Mouse (Mus musculus): ENCODE data around the gene Srgap2. TPM values are rescaled to one million over a fixed set of nuclear protein-coding genes. Genes with fewer than 3 reads are reported as not detected.
"Not testable (repeated sequence)": the region's sequence is repeated elsewhere in the genome, so short reads cannot be mapped to it uniquely, and the experiment has no call there.

Gene Srgap2
- polyA plus RNA-seq, 1 experiment from 2014 or later = 31.7 TPM

DNA sequence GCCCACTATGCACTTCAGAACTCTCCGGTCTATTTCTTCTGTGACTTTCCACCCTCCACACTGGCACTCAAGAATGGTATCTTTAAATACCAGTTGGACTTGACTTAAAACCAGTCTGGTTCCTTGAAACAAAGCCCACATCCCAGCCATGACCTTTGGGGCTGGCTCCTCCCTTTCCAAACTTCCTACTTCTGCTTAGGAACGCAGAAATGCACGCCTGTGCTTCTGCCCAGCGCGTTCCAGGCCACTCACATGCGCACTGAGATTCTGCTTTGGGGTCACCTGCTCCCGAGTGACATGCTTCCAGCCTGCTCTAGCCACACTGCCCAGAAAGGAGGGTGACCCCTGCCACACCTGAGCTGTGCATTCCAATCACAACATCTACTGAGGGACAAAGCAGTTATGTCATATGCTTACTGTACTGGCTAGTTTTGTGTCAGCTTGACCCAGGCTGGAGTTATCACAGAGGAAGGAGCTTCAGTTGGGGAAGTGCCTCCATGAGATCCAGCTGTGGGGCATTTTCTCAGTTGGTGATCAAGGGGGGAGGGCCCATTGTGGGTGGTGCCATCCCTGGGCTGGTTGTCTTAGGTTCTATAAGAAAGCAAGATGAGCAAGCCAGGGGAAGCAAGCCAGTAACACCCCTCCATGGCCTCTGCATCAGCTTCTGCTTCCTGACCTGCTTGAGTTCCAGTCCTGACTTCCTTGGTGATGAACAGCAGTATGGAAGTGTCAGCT is 274.5 kb downstream of the Srgap2 start:
- H3K4me2 ChIP-seq (ENCODE audit: low read length); ATAC-seq; H3K36me3 ChIP-seq (ENCODE audit: control insufficient read depth, insufficient read depth, low read length); H3K4me1 ChIP-seq (ENCODE audit: control insufficient read depth, insufficient read depth, low read length); H3K27ac ChIP-seq (ENCODE audit: low read length); H3K9ac ChIP-seq (ENCODE audit: low read depth, low read length); H3K9me3 ChIP-seq (replicated peaks; ENCODE audit: control insufficient read depth, low read length, poor library complexity, severe bottlenecking); H3K27me3 ChIP-seq (ENCODE audit: control insufficient read depth, insufficient read depth, low read depth, low read length); H3K4me3 ChIP-seq (ENCODE audit: low read depth, low read length): not testable (repeated sequence)
- WGBS = 91% methylated on average over 7 of the region's 7 CpGs

DNA sequence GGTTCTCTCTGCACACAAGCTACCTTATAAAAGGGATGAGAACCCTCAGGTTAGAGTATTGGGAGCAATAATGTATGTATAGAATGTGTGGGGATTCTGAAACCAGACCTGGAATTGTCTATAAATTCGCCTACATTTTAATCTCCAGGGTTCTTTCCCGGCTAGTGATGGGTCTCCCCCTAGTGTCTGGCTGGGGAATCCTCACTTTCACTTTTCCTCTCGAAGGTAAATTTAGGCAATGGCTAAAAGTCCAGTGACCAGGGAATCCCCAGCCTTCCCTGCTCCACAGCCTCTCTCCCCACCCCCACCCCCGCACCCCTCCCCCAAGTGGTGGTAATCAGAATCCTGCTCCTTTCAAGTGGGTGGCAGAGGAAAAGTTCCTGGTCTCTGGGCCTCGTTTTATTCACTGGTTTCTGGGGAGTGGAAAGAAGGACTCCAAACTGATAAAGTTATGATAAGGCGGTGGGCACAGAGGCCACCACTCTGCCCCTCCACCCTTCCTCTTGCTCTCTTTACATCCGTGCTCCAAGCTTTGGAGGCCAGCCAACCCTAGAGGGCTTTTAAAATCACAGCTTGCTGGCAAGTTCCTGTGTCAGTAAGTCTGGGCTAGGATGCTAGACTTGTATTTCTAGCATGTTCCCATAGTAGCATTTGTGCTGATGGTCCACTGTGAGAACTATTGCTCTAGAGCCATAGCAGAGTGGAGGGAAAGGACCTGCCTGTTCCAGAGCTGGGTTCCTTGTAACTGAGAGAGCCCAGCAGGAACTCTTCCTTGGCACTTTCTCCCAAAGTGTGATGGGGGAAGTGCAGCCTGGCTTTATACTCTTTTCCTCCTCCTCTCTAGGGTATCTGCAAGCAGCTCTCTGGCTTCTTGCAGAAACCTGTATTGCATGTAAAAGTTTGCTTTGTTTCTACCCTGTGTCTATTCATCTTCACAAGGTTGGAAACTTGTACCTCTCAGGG is 280.4 kb downstream of the Srgap2 start:
- Histone ChIP-seq H3K27me3 (ENCODE audit: control insufficient read depth, insufficient read depth, low read depth, low read length) (peaks cover 12% of the 10 kb centered on the region; the same call in 1 of the 2 replicates), H3K9me3 (replicated peaks; ENCODE audit: control insufficient read depth, low read length, poor library complexity, severe bottlenecking) (no peaks in the 10 kb centered on the region), H3K4me1 (ENCODE audit: control insufficient read depth, insufficient read depth, low read length) (0 out of 2 replicates have a peak, but pooled peaks cover 2% of the 10 kb centered on the region), H3K4me3 (ENCODE audit: low read depth, low read length) (no peak overlapping the region), H3K9ac (ENCODE audit: low read depth, low read length) (no peak overlapping the region), H3K4me2 (ENCODE audit: low read length) (peak overlapping the region; percentile 92; the same call in 1 of the 2 replicates), H3K27ac (ENCODE audit: low read length) (no peak overlapping the region), H3K36me3 (ENCODE audit: control insufficient read depth, insufficient read depth, low read length) (no peaks in the 10 kb centered on the region)
- 13% methylated on average over 7 of the region's 7 CpGs for WGBS
- ATAC-seq = no peak

DNA sequence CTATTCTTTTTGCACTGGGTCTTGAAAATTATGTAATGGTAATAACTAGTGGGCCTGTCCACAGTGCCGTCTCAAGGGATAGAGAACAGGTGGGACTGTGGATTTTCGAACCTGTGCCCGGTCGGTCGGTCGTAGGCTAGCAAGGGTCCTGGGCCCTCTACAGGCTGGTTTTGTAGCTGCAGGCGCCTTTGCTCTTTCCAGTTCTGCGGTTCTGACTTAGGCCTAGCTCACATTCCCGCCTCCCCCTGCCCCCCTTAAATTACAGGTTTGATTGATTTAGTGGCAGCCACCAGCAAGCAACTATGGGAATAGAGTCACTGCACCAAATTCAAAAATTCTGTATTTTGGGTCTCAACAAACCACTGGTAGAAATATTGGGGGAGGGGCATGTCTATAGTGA is 281.2 kb downstream of the Srgap2 start:
- peak; percentile 51 for ATAC-seq
- WGBS = 8% methylated on average over 9 of the region's 9 CpGs
- no peaks in the 10 kb centered on the region for H3K36me3 ChIP-seq (ENCODE audit: control insufficient read depth, insufficient read depth, low read length)
- peak overlapping the region; percentile 58 for H3K4me3 ChIP-seq (ENCODE audit: low read depth, low read length)
- H3K27me3 ChIP-seq (ENCODE audit: control insufficient read depth, insufficient read depth, low read depth, low read length) = peaks cover 12% of the 10 kb centered on the region; the same call in 1 of the 2 replicates
- H3K9me3 ChIP-seq (replicated peaks; ENCODE audit: control insufficient read depth, low read length, poor library complexity, severe bottlenecking) = no peaks in the 10 kb centered on the region
- H3K4me2 ChIP-seq (ENCODE audit: low read length) = peak overlapping the region; percentile 92
- H3K9ac ChIP-seq (ENCODE audit: low read depth, low read length) = peak overlapping the region; percentile 79
- 0 out of 2 replicates have a peak, but pooled peaks cover 2% of the 10 kb centered on the region for H3K4me1 ChIP-seq (ENCODE audit: control insufficient read depth, insufficient read depth, low read length)
- H3K27ac ChIP-seq (ENCODE audit: low read length) = no peak overlapping the region

DNA sequence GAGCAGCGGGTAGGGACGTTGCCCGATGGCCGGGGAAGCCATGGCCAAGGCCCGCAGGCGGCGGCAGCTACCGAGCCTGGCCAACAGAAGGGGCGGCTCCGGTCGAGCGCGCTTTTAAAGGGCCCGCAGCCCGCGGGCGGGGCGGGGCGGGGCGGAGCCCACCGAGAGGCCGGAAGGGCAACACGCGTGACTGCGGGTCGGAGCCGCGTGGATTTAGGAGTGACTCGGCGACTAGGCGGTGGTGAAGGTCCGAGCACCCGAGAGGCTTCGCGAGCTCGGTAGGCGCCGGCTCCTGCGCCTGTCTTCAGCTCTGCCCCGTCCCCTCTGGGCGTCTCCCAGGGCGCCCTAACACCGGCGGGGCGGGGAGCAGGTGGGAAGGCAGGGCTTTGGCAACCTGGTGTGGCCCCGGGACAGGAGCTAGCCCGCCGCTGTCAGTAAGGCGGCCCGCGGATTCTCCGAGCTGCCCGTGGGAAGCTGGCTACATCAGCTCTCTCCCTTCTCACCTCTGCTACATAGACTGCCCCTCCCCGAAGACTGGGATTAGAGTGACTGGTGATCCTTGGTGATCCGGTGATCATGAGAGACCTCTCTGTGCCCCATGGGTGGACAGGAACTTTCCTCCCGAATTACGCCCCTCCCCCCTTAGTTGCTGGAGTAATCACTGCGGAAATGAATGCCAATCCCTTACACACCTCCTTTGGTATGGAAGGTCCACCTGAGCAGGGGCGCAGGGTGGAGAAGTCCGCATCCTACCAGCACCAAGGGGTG is 281.9 kb downstream of the Srgap2 start, which contains the start of gene Rassf5:
Rassf5 (minus strand) TSS at position 170 of the 768 bp plus-strand sequence.
- H3K27ac ChIP-seq (ENCODE audit: low read length) = peak within 1 kb of the TSS; percentile 6; the same call in 1 of the 2 replicates

DNA sequence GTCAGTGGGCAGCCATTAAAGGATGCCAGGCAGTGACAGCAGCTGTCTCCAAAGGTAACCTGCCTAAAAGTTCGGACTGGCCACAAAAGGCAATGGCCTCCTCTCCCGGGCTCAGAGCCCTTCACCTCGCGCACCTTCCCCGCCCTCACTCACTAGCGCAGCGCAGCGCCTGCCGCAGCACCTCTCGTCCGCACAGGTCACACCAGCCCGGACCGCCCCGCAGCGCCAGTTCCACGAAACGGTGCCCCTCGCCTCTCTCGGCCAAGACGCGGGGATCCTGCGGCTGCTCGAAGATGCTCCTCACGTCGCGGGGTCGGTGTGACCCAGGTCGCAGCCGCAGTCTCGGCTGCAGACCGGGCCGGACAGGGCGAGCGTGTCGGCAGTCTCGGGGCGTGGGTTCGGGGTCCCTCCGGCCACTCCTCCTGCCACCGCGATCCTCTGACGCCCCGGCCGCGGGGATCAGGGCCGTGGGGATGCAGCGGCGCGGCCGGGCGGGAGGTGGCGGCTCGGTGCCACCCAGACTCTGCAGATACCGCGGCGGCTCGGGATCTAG is 282.5 kb downstream of the Srgap2 start:
- peak; percentile 40 for ATAC-seq
- peak overlapping the region; percentile 58 for H3K4me3 ChIP-seq (ENCODE audit: low read depth, low read length)
- peak overlapping the region; percentile 6; the same call in 1 of the 2 replicates for H3K27ac ChIP-seq (ENCODE audit: low read length)
- WGBS = under 1% methylated on average over 57 of the region's 57 CpGs
- H3K4me2 ChIP-seq (ENCODE audit: low read length) = peak overlapping the region; percentile 92
- H3K27me3 ChIP-seq (ENCODE audit: control insufficient read depth, insufficient read depth, low read depth, low read length) = peaks cover 12% of the 10 kb centered on the region; the same call in 1 of the 2 replicates
- peak overlapping the region; percentile 79 for H3K9ac ChIP-seq (ENCODE audit: low read depth, low read length)
- no peaks in the 10 kb centered on the region for H3K36me3 ChIP-seq (ENCODE audit: control insufficient read depth, insufficient read depth, low read length)
- 0 out of 2 replicates have a peak, but pooled peaks cover 2% of the 10 kb centered on the region for H3K4me1 ChIP-seq (ENCODE audit: control insufficient read depth, insufficient read depth, low read length)
- no peaks in the 10 kb centered on the region for H3K9me3 ChIP-seq (replicated peaks; ENCODE audit: control insufficient read depth, low read length, poor library complexity, severe bottlenecking)

More for the DNA sequence above, 281.9 kb downstream of the Srgap2 start, which contains the start of gene Rassf5:
- Histone ChIP-seq H3K9me3 (replicated peaks; ENCODE audit: control insufficient read depth, low read length, poor library complexity, severe bottlenecking) (no peaks in the 10 kb centered on the region), H3K4me3 (ENCODE audit: low read depth, low read length) (peak within 1 kb of the TSS; percentile 58), H3K9ac (ENCODE audit: low read depth, low read length) (peak within 1 kb of the TSS; percentile 79), H3K4me2 (ENCODE audit: low read length) (peak within 1 kb of the TSS; percentile 92), H3K36me3 (ENCODE audit: control insufficient read depth, insufficient read depth, low read length) (no peaks in the 10 kb centered on the region), H3K4me1 (ENCODE audit: control insufficient read depth, insufficient read depth, low read length) (0 out of 2 replicates have a peak, but pooled peaks cover 2% of the 10 kb centered on the region), H3K27me3 (ENCODE audit: control insufficient read depth, insufficient read depth, low read depth, low read length) (peaks cover 12% of the 10 kb centered on the region; the same call in 1 of the 2 replicates)
- 1% methylated on average over 55 of the region's 60 CpGs for WGBS
- ATAC-seq = peak; percentile 66

DNA sequence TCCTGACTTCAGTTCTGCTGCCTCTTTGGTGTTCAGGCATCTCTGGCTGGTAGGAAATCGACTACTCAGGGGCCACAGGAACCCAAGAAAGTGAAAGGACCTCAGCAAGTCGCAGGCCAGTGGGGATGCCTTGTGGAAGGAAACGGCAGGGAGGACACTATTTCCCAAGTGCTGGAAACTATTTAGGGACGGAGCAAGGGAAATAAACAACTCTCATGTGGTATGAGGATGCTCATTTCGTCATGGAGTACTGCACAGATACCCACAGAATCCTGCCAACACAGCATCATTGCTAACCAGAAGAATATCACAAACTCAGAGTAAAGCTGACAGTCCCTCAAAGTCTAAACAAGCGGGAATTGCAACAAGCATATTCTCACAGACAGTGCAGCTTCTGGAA is 284.2 kb downstream of the Srgap2 start:
- H3K4me1 ChIP-seq (ENCODE audit: control insufficient read depth, insufficient read depth, low read length) = 0 out of 2 replicates have a peak, but pooled peaks cover 2% of the 10 kb centered on the region
- peaks cover 12% of the 10 kb centered on the region; the same call in 1 of the 2 replicates for H3K27me3 ChIP-seq (ENCODE audit: control insufficient read depth, insufficient read depth, low read depth, low read length)
- H3K9ac ChIP-seq (ENCODE audit: low read depth, low read length) = no peak overlapping the region
- H3K4me2 ChIP-seq (ENCODE audit: low read length) = no peak overlapping the region
- no peaks in the 10 kb centered on the region for H3K9me3 ChIP-seq (replicated peaks; ENCODE audit: control insufficient read depth, low read length, poor library complexity, severe bottlenecking)
- H3K36me3 ChIP-seq (ENCODE audit: control insufficient read depth, insufficient read depth, low read length) = no peaks in the 10 kb centered on the region
- no peak overlapping the region for H3K27ac ChIP-seq (ENCODE audit: low read length)
- ATAC-seq = no peak
- 70% methylated on average over 6 of the region's 6 CpGs for WGBS
- no peak overlapping the region for H3K4me3 ChIP-seq (ENCODE audit: low read depth, low read length)

DNA sequence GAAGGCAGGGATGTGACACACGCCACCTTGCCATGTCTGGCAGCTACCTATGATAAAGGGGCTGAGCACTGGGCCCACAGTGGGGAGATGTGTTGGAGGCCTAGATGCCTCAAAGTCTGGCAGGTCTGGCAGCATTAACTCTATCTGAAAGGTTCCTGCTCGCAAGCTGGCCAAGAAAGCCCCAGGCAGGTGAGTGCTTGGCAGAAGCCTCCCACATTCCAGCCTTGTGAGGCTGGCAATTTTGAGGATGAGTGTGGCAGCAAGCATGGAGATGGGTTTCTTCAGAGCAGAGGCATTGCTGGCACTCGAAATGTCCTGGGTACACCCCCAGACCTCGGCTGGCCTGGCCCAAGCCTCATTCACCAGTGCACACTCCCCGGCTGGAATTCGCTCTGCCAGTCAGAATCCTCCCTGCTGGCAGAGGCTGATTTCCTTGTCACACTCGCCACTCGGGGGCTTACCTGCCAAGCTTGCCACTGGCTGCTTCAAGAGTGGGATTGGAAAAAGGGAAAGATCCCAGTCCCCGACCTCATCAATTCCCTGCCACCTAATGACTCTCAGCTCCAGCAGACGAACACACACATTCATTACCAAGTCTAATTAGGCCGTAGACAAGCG is 287.5 kb downstream of the Srgap2 start:
- Histone ChIP-seq H3K4me1 (ENCODE audit: control insufficient read depth, insufficient read depth, low read length) (no peaks in the 10 kb centered on the region), H3K9me3 (replicated peaks; ENCODE audit: control insufficient read depth, low read length, poor library complexity, severe bottlenecking) (no peaks in the 10 kb centered on the region), H3K4me2 (ENCODE audit: low read length) (no peak overlapping the region), H3K27ac (ENCODE audit: low read length) (peak overlapping the region; percentile 50; the same call in 1 of the 2 replicates), H3K9ac (ENCODE audit: low read depth, low read length) (no peak overlapping the region), H3K27me3 (ENCODE audit: control insufficient read depth, insufficient read depth, low read depth, low read length) (peaks cover 9% of the 10 kb centered on the region; the same call in 1 of the 2 replicates), H3K4me3 (ENCODE audit: low read depth, low read length) (no peak overlapping the region), H3K36me3 (ENCODE audit: control insufficient read depth, insufficient read depth, low read length) (no peaks in the 10 kb centered on the region)
- 42% methylated on average over 12 of the region's 12 CpGs for WGBS
- ATAC-seq = no peak

All from midbrain, embryonic 16.5 days (tissue).